Mouse (Mus musculus) layer of hippocampus, adult 2 months (tissue): Measurements from ENCODE around the gene Zbtb1. TPM values are rescaled to one million over a fixed set of nuclear protein-coding genes. Genes with fewer than 3 reads are reported as not detected.
A peak's percentile ranks its signal among the peaks of the same experiment; 100 is the strongest.

Source experiments
- DNase-seq, 2 experiments: peaks; one replicate each; pipeline ENCODE4 v3.0.0; 2022; ENCODE audit warnings: low spot score in 2 of 2
- H3K27ac ChIP-seq: fragments of 200-600 bp; 2 replicates; pipeline ENCODE4 v1.8.1; 2022
- H3K4me3 ChIP-seq: fragments of 200-600 bp; 2 replicates; pipeline ENCODE4 v1.8.1; 2022; ENCODE audit warnings: mild to moderate bottlenecking
- CTCF ChIP-seq: fragments of 200-600 bp; conservative IDR thresholded peaks from 2 replicates; pipeline ENCODE4 v1.8.1; 2022; ENCODE audit warnings: antibody characterized with exemption, mild to moderate bottlenecking, moderate library complexity
- total RNA-seq, 2 experiments: library from RNA; stranded (reverse); gene quantifications; 2 replicates each; pipeline ENCODE4 v1.2.3; 2021

Zbtb1 gene
- total RNA-seq, 2 experiments from 2014 or later: 7.2 to 8.3 TPM

GRCm38 (mm10) chr12:76373991-76374390 is 3.9 kb downstream of the Zbtb1 start:
- Histone ChIP-seq H3K27ac (0 out of 2 replicates have a peak overlapping the region, but pooled peaks have one; percentile 7), H3K4me3 (no peak overlapping the region)
- TF ChIP-seq CTCF: no peak
- no peak for DNase-seq

- H3K27ac ChIP-seq: no peak overlapping the region
- no peak for DNase-seq
- TF ChIP-seq CTCF: no peak
- H3K4me3 ChIP-seq: no peak overlapping the region
Measured at GRCm38 (mm10) chr12:76374911-76375310, 4.8 kb downstream of the Zbtb1 start.

GRCm38 (mm10) chr12:76375506-76375905 is 5.4 kb downstream of the Zbtb1 start:
- DNase-seq: no peak
- no peak overlapping the region for H3K27ac ChIP-seq
- H3K4me3 ChIP-seq: no peak overlapping the region
- TF ChIP-seq CTCF: no peak

- peak overlapping the region; percentile 79; the same call in 1 of the 2 replicates for H3K27ac ChIP-seq
- no peak overlapping the region for H3K4me3 ChIP-seq
- DNase-seq: no peak
- peak; percentile 79 for TF ChIP-seq CTCF
Measured at GRCm38 (mm10) chr12:76376649-76377048, 6.6 kb downstream of the Zbtb1 start.

GRCm38 (mm10) chr12:76377059-76377458 is 7.0 kb downstream of the Zbtb1 start:
- no peak overlapping the region for H3K4me3 ChIP-seq
- DNase-seq: no peak
- peak overlapping the region; percentile 79; the same call in 1 of the 2 replicates for H3K27ac ChIP-seq
- no peak for TF ChIP-seq CTCF

GRCm38 (mm10) chr12:76377726-76378125 is 7.7 kb downstream of the Zbtb1 start:
- TF ChIP-seq CTCF: no peak
- no peak for DNase-seq
- peak overlapping the region; percentile 79 for H3K27ac ChIP-seq
- no peak overlapping the region for H3K4me3 ChIP-seq

GRCm38 (mm10) chr12:76378556-76378955 is 8.5 kb downstream of the Zbtb1 start:
- Histone ChIP-seq H3K4me3 (no peak overlapping the region), H3K27ac (peak overlapping the region; percentile 79; the same call in 1 of the 2 replicates)
- no peak for TF ChIP-seq CTCF
- DNase-seq: no peak

GRCm38 (mm10) chr12:76380151-76380550 is 10.1 kb downstream of the Zbtb1 start:
- TF ChIP-seq CTCF: no peak
- Histone ChIP-seq H3K4me3 (no peak overlapping the region), H3K27ac (no peak overlapping the region)
- no peak for DNase-seq

- DNase-seq: no peak
- Histone ChIP-seq H3K27ac (no peak overlapping the region), H3K4me3 (no peak overlapping the region)
- no peak for TF ChIP-seq CTCF
Measured at GRCm38 (mm10) chr12:76385342-76385741, 15.3 kb downstream of the Zbtb1 start.

GRCm38 (mm10) chr12:76388794-76389193 is 18.7 kb downstream of the Zbtb1 start:
- H3K4me3 ChIP-seq: no peak overlapping the region
- no peak for DNase-seq
- no peak for TF ChIP-seq CTCF
- no peak overlapping the region for H3K27ac ChIP-seq

GRCm38 (mm10) chr12:76391595-76392271 is 21.7 kb downstream of the Zbtb1 start:
- peak; percentile 26 for TF ChIP-seq CTCF
- DNase-seq: no peak
- Histone ChIP-seq H3K27ac (no peak overlapping the region), H3K4me3 (no peak overlapping the region)

GRCm38 (mm10) chr12:76392979-76393378 is 22.9 kb downstream of the Zbtb1 start:
- no peak overlapping the region for H3K27ac ChIP-seq
- no peak for DNase-seq
- no peak for TF ChIP-seq CTCF
- H3K4me3 ChIP-seq: no peak overlapping the region

- TF ChIP-seq CTCF: no peak
- Histone ChIP-seq H3K4me3 (no peak overlapping the region), H3K27ac (no peak overlapping the region)
- no peak for DNase-seq
Measured at GRCm38 (mm10) chr12:76397281-76397680, 27.2 kb downstream of the Zbtb1 start.

- DNase-seq: no peak
- Histone ChIP-seq H3K27ac (no peak overlapping the region), H3K4me3 (no peak overlapping the region)
- TF ChIP-seq CTCF: peak; percentile 59
Measured at GRCm38 (mm10) chr12:76401674-76402073, 31.6 kb downstream of the Zbtb1 start.
